Mouse (Mus musculus) activated CD4-positive, CD25-positive, alpha-beta regulatory T cell, adult 4 months (primary cell): ENCODE data around the gene Slc9a9. TPM values are rescaled to one million over a fixed set of nuclear protein-coding genes. Genes with fewer than 3 reads are reported as not detected.

Source experiments
- ATAC-seq: one replicate; pipeline ENCODE4 v1.8.0; 2017
- polyA plus RNA-seq, 2 experiments: library from polyadenylated mRNA; unstranded; fragments of 100-300 nt; shearing (Covaris generic); gene quantifications; one replicate each; pipeline ENCODE4 v1.2.1; 2017

Slc9a9 gene
- polyA plus RNA-seq, 2 experiments from 2014 or later, result 36.7 to 43.0 TPM

DNA sequence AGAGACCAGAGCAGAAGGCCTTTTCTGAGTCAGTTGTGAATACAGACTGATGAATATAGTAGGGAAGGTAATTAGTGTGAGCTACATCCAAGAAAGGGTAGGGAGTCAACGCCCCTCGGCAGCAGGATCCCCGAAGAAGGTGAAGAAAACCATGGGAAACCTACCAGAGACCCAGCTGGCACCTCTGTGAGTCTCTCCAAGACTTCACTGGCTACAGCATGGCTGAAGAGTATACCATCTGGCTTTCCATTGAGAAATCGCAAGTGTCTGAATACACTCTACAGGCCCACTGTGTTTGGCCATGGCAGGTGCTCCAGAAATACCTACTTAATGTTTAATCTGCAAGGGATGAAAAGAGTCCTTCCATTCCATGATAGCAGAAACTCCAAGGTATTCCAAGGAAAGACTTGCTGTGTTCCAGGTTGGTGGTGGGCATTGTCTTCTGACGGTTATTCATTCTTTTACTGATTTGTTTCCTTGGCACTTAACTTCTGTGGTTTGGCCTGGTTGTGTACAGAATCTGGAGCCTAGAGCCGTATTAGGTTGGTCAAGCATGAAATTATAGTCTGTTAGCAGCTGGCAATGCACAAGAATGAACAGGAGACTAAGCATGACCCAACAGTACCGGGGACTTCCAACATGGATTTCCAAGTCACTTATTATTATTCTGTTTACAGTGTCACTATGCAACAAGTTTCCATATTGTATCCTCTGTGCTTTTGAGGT lies 491.0 kb downstream of the Slc9a9 start:
- ATAC-seq, result no peak

DNA sequence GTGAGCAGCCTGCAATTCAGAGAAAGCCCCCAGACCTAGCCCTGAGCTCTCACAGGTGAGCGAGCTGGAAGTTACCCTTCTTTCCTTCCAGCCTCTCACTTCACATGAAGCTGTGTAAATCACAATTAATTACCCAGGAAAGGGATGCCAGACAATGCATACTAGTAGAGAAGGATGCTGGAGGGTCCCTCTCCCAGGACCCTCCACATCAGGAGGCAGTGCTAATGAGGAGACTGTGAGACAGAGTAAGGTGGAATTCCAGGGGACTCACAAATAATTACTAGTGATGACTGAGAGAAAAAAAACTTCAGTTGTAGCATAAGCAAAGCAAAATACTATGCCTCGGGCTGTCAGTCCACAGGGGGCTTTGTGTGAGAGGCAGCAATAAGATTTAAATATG lies 492.0 kb downstream of the Slc9a9 start:
- no peak for ATAC-seq

DNA sequence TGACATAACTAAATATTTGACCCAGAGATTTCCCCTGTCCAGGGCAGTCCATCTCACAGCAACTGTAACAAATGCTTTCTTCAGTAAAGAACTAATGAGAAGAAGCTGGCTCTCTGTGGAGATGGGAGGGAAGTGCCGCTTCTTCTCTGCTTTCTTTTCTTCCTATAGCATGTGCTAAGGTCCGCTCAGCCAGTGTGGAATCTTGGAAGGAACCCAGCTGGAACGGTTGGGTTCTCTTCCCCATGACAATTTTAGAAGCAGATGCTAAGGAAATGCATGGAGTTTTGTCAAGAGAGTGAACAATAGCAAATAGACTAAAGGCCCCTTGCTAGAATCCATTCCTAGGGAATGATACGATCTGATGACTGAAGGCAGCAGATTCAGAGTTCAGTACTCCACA lies 496.5 kb downstream of the Slc9a9 start:
- ATAC-seq, result no peak

DNA sequence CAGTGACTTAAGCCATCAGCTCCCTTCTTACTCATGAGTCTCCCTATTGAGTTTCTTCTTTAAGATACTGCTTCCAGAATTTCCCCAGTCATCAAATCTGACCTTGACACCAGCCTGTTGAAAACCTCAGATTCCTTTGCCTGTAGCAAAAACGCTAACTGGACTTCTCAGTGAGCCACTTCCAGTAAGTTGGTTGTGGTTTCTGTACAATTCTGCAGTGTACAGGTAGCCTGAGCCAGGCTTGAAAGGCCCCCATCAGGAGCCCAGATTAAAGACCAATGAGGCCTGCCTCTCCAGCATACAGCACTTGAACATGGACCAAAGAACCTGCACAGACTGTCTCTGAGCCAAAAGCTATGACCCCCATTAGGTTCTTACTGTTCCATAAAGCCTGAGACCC lies 498.1 kb downstream of the Slc9a9 start:
- no peak for ATAC-seq

DNA sequence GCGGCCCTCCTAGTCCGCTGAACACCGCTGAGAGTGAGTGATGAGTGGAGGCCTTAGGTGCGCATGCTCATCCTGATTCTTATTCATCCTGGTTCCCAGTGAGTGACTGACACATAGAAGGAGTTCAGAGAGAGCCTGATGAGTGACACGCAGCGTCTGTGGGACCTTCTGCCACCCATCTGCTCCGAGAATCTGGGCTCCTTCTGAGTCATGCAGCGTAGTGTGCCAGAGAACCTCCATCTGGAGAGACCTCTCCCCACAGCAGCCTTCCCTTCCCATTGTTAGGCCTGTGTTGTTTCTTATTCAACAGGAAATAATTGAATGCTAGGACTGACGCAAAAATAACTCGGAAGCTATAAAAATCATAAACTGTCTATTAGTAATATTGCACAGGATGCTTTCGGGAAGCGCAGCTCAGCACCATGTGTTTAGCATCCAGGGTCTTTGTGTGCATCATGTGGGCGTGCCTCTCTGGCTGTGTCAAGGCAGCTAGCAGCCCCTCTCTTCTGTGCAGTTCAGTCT lies 498.8 kb downstream of the Slc9a9 start:
- no peak for ATAC-seq

DNA sequence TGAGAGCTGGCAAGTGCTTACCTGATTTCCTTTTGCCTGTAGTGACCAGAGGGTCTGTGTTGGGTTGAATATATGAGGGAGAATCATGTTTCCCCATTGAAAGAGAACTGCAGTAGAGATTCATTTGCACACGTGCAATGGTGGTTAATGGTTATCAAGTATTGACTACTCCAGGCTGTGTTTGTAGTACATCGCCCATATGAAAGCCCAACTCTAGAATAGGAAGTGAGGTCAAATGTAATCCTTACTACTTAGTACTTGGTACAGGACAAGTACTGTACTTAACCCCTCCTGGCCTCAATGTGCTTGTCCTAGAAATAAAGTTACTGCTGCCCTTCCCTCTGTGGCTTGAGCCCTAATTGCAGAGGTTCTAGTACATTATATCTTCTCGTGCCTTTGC lies 508.5 kb downstream of the Slc9a9 start:
- ATAC-seq, result no peak

DNA sequence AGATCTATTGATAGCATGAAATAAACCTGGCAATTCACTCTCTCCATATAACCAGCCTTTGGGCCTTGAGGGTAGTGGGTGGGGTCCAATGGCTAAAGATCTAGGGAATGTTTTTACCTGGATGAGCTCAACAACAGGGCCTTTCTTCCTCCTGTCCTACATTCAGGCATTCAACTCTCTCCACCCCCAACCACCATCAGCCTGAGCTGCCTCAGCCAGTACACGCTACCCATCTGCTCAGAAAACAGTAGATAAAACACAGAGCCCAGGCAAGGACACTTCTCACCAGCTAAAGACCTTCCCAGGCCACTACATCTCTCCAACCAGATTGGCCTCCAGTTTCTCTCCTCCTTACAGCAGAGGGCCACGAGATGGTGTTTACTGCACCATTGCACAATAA lies 510.3 kb downstream of the Slc9a9 start:
- no peak for ATAC-seq

DNA sequence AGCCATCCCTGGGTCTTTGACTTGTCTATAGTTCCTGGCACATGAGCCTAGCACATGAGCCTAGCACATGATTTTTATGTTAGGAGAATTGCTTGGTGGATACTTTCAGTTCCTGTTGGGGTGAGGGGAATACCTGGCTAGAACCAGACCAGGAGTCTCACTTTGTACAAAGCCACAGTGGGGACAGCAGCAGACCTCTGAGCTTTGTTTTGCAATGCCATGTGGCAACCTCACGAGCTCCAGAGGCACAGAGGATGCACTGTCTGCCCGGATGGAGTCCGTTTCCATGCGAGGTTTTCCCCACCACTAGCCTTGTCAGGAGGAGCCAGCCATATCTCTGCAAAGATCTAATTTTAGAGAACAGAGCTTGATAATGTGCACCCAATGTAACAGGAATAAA lies 510.9 kb downstream of the Slc9a9 start:
- ATAC-seq, result no peak

DNA sequence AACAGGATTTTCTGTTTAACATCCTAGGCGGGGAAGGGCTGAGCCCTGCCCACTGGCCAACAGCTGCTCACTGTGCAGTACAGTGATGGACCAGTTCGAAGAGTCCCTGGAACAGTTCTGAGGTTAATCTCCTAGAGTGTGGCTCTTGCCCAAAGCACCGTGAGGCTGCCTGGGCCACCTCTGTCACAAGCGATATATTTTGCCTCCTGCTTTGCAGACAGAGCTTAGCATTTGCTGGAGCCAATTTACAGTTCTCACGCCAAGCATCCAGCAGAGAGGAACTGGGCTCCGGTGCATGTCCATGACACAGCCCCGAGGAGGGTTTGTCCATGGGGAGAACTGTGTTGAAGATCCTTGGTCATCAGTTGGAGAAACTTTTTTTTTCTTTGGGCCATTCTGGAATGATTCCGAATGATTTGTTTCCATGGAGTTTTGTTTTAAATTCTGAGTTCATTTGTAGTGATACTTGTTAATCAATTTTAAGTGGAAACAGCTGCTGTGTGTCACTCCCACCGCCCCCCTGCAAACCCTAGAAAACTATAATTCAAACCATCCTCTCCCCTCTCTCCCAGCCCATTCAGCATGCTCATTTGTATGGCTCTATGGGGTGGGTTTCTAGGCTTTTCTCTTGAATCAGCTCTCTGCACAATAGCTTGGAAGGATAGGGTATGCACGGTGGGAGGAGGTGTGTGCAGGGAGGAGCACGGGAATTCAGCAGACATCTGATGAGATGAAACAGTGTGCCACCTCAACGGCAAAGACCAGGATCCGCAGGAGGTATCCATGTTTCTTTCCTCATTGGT lies 511.7 kb downstream of the Slc9a9 start:
- no peak for ATAC-seq

DNA sequence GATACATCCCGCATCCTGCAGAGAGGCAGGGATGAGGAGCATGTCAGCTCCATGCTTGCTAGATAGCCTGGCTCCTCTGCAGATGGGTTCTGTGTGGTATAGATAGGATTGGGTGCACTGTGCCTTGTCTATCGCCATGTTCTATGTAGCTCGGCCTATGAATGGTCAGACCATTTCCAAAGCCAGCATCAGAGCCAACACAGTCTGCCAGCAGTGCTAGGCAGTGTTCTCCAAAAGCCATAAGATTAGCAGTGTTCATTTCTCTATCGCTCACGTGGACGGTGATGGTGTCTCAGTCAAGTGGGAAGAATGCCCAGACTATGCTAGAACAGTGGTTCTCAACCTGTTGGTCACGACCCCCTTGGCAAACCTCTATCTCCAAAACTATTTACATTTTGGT lies 512.6 kb downstream of the Slc9a9 start:
- no peak for ATAC-seq

DNA sequence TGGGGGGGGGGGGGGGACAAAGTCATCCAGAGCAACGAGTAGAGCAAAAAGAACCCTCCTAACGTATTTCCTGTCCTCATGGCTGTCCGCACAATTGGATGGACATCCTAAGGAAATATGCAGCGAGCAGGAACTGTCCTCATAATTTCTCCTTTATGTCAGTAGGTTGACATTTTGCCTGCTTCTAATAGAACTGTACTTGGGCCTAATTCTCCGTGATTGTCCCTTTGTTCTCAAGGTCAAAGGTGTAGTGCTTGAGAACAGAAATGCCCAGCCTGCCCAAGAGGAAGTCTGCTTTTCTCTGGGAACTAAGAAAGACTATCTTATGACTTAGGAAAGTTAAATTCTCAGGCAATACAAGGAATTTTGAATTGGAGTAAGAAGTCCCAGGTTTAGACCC lies 514.7 kb downstream of the Slc9a9 start:
- no peak for ATAC-seq

DNA sequence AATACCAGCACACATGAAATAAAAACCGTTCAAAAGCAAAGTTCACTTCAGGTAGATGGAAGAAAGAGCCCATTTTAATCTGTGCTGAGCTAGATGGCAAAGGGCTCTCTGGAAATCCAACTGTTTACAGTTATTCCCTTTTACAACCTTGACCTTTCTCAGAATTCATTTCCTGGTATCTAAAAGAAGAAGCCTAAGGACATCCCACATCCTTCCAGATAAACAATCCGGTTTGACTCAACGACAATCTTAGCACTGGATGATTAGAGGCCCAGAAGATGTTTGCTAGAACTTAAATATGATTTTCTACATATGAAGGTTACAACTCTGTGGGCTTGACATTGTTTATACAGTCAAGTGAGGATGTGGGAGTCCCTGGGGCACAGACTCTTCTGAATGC lies 516.1 kb downstream of the Slc9a9 start:
- no peak for ATAC-seq

DNA sequence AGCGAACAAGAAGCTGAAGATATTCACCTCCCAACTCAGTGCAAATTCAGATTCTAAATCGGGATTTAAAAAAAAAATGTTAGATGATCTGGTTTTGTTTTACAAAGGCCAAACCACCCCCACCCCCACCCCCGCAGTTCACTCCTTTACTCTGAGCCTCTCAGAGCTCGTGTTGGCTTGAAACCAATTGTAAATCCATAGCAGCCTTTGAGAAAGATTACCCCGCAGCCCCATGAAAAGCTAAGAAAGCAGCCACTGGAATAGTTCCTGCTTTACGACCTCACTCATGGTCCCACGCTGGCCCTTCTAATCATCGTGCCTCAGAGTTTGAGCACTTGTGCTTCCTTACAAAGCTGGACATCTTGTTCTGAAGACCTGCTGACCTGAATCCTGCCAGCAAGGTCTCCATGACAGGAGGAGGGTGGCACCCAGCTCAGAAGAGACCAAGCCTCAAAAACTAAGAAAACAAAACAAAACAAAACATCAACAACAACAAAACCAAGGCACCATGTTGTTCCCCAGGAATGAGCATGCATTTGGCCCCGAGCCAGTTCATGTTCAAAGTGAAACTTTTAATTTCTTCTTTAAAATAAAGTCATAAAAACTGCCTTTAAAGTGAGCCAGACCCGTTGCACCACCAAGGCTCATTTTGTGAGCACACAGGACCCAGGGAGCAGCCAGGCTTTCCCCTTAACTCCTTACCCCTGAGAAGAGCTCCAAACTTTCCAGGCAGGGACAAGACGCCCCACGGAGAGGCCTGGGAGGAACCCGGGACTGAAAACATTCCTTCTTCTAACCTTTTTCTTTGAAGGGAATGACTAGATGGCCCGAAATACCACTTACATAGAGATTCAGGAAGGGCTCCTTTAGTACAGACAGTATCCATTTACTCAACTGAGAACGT lies 516.9 kb downstream of the Slc9a9 start:
- no peak for ATAC-seq

DNA sequence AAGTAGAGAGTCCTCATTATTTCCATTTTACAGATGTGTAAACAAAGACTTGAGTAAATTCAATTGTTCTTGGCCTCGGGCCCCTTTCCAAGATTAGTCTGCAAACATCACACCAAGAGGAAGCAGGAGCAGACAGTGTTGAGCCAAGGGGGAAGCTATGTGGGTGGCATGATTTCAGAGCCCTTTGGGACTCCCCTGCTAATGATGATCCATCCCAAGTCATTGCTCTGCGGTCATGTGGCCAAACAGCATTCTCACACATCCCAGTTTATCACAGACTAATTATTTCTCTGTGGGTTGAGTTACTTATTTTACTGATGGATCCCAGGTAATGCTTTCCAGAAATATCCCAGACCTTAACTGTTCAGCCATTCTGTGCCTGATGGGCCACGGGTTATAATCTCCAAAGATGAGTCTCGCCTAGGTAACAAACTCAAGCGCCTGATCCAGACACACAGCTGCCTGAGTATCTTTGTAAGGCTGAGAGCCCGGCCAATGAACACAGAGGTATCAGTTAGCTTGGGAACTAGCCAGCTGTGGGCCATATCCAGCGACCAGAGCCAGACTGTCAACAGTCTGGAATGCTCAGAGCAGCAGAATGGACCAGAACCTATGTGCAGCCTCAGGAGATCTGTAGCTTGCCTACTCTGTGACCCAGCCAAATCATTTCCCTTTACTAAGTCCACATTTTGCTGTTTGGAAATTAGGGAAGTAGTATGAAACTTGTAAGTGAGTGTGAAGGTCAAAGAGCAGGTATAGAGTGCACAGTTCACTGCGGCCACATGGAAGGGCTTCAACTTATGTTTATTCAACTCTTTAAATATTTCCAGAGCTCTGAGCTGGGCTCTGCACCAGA lies 518.9 kb downstream of the Slc9a9 start:
- ATAC-seq, result no peak

DNA sequence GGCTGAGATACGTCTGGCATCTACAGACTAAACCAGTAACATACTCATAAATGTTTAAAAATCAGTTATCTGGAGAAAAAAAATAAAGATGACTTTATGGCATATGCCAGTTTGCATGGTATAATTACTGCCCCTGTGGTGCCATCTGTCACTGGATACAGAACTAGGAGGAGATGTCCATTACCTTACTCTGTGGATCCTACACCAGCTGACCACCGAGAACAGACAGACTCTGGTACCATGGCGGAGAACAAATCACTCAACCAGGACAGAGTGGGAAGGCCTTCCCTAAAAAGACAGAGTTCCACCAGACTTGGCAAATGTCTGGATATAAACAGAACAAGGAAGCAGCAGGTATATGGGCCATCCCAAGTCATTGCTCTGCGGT lies 519.5 kb downstream of the Slc9a9 start:
- no peak for ATAC-seq

DNA sequence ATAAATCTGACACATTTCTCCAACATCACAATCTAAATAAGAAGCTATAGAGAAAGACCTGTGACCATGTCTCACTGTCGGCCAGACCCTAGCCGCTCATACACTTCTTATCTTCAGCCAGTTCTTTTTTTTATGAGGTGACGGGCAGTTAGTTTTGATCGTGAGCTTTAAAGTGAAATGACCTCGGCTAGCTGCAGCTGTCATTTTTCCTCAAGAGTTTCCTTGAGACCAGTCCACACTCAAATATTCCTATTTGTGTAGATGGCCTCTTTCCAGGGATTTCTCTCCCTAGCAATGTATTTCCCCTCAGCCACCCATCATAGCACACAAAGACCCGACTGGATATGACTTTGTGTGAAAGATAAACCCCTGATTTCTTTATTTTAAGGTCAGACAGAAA lies 521.7 kb downstream of the Slc9a9 start:
- ATAC-seq, result no peak

DNA sequence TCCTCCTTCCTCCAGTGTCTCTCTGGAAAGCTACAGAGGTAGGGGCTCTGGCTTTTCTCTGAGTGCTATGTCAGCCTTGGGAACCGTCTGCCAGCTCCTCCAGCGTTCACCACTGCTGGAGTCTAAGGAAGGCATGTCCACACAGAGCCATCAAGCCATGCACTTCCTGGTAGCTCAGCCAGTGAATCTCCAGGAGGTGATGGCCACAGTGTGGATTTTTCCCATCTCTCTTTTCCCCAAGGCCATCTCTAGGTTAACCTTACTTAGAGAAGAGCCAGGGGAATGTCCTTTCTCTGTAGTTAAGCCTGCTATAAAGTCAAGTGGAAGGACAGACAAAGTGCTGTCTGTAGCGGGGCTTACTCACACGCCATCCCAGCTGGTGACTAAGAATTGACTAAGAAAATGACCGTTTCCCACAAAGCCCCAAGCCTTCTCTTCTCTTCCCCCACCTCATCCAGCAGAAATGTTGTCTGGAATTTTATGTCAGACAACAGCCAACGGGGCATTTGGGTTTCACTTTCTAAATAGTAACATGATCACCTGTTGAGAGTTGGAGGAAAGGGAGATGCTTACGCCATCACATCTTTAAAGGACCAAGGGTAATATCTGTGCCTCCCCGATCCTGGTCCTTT lies 523.3 kb downstream of the Slc9a9 start:
- ATAC-seq, result no peak

DNA sequence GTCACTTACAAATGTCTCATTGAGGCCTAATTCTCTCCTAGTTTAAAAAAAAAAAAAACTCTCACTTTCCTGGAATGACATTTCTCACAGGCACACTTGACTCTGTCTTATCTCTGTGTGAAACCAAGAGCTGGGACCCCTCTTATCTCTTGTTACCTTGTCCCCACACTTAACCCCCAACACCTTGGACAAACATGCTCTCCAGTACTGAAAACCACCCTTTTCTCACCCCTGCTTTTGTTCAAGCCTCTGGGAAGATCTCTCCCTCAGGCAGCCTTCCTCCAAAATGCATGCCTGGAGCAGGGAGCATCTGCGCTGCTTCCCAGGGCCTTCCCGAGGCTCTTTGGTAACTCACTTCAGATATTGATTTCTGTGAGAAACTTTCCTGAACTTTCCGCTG lies 524.0 kb downstream of the Slc9a9 start:
- no peak for ATAC-seq

DNA sequence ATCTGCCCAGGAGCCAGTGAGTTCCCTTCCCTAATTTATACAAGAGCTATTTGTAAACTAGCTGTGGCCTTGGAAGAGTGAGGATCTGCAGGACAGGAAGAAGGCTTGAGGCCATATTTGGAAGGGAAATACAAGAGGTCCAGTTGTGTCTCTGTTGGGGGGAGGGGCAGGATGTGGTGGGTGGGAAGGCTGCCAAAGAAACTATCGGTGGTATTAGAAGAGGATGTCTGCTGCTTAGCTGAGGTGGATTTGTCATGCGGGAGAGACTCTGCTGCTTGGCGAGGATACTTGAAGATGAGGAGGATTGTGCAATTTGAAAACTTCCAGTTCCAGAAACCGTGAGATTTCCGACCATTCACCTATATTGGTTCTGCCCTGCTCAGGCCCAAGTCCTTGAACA lies 524.4 kb downstream of the Slc9a9 start:
- ATAC-seq, result peak; percentile 69

DNA sequence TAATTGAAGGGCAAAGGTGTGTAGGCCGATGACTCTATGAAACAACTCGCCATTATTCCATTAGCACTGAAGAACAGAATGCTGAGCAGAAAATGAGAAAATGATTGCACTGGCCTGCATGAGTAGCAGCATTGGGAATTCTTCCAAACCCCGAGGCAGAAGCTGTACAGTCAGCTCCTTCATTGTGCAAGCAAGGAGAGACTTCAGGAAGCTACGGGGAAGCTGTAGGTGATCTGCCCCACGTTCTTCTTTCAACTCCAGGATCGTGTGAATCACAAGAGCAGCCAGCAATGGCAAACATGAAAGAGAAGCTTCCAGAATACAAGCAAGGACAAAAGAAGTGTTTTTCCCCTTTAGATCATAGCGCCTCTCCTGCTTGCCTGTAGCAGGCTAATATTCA lies 538.0 kb downstream of the Slc9a9 start:
- no peak for ATAC-seq

DNA sequence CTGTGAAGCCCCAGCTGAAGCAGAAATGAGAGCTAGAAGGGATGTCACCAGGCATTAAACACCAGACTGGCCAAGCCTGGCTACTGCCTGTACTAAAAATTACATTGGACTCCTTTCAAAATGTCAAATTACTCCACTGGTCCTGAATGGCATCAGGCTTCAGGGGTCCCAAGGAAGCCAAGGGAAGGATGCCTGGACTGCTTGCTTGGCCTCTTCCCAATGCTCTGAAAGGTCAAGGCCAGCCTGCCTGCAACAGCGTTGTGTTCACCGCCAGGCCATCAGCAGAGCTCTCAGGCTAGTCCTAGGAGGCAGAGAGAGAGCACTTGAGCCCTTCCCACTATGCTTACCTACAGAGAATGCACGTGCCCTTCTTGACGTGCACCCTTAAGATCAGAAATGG lies 539.0 kb downstream of the Slc9a9 start:
- ATAC-seq, result no peak

DNA sequence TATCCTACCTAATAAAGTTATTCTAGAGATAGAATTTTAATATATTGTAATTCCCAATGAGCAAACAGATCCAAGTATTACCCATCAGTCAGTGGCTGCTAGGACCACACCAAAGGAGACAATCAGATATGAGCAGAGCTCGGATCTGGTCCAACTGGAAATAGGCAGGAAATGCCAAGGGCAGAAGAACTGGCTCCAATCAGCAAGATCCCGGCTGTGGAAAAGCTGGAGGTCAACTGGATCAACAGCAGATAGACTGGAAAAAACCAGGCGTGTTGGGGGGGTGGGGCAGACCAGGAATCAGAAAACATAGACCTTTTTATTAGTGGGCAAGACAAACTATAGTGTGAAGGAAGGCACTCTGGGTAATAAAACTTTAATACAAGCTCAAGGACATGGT lies 550.3 kb downstream of the Slc9a9 start:
- no peak for ATAC-seq
